Mouse (Mus musculus) hindbrain, embryonic 12.5 days (tissue): Measurements from ENCODE around the gene Capn2. TPM values are rescaled to one million over a fixed set of nuclear protein-coding genes. Genes with fewer than 3 reads are reported as not detected.
A peak's percentile ranks its signal among the peaks of the same experiment; 100 is the strongest.

Experiments used
- ATAC-seq: fragments of 200-750 bp; cut with Nextera tagmentation; 2 replicates; pipeline ENCODE4 v1.8.0; 2017; ENCODE audit warnings: moderate TSS enrichment; ENCODE audit not compliant: low FRiP score
- H3K27ac ChIP-seq: fragments of 300-500 bp; sonication (generic); 2 replicates; pipeline ENCODE4 v1.5.1; 2016; ENCODE audit warnings: mild to moderate bottlenecking
- H3K27me3 ChIP-seq: fragments of 300-500 bp; sonication (generic); 2 replicates; pipeline ENCODE4 v1.6.1; 2016; ENCODE audit warnings: mild to moderate bottlenecking
- H3K36me3 ChIP-seq: fragments of 300-500 bp; sonication (generic); 2 replicates; pipeline ENCODE4 v1.6.1; 2016; ENCODE audit warnings: mild to moderate bottlenecking
- H3K4me1 ChIP-seq: fragments of 300-500 bp; sonication (generic); 2 replicates; pipeline ENCODE4 v1.6.1; 2016
- H3K4me2 ChIP-seq: fragments of 300-500 bp; sonication (generic); replicated peaks from 2 replicates; pipeline ENCODE4 v1.6.1; 2016; ENCODE audit warnings: mild to moderate bottlenecking
- H3K4me3 ChIP-seq: fragments of 300-500 bp; sonication (generic); 2 replicates; pipeline ENCODE4 v1.5.1; 2016; ENCODE audit warnings: mild to moderate bottlenecking
- H3K9ac ChIP-seq: fragments of 300-500 bp; sonication (generic); 2 replicates; pipeline ENCODE4 v1.6.1; 2016; ENCODE audit warnings: mild to moderate bottlenecking, moderate library complexity
- H3K9me3 ChIP-seq: fragments of 300-500 bp; sonication (generic); replicated peaks from 2 replicates; pipeline ENCODE4 v1.6.1; 2016; ENCODE audit warnings: mild to moderate bottlenecking
- WGBS: fragments of 180-500 bp; shearing (Covaris S2); methylation state at CpG from one replicate; pipeline ENCODE4 v1.1.7; 2016; 5-methylcytosine and 5-hydroxymethylcytosine counted together
- polyA plus RNA-seq: library from polyadenylated mRNA; unstranded; fragments of >200 nt; fragmentation: Nextera tagmentation; extraction: Ambion mirVana; gene quantifications from 2 replicates; pipeline ENCODE4 v1.2.1, GENCODE M21; 2016

Gene Capn2
- polyA plus RNA-seq = 136 and 138 TPM in 2 replicates

DNA sequence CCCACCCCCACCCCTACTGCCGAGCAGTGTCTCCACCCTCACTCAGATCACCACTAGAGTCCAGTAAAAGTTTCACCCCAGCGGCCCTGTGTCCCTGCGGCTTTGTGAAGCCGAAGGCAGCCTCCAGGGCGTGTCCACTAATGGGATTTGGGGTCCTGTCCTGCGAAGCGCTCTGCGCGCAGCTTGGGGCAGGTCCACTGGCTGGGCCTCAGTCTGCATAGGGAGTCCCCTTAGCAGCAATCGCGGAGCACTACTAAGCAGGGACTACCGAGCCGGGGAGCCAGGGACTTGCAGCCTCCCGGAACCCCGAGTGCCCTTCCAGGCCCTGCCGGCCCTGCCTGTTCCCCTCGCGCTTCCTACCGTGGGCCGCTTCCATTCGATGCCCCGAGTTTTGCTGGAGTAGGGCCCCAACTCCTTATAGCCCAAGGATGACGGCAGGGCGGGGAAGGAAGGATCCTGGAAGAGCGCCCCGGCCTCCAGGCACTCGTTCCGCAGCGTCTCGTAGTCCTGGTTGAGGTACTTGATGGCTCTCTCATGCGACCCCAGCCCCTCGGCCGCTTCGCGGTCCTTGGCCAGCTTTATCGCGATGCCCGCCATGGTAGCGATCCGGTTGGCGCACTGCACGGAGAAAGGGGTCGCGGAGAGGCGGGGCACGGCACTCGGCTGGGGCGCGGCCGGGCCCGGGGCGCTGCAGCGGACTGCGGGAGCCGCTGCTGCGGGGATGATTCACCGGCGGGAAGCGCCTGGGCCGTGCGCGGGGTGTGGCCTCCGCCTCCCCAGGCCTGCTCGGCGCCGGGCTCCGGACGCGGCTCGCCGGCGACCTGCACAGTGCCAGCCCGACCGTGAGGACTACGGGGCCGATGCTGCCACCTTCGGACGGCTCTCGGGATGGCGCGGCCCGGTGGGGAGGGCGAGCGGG, at the start of gene Capn2:
Capn2 (minus strand) TSS at position 851 of the 919 bp plus-strand sequence.
- WGBS = under 1% methylated on average over 69 of the region's 84 CpGs
- peak within 1 kb of the TSS; percentile 87 for H3K27ac ChIP-seq

DNA sequence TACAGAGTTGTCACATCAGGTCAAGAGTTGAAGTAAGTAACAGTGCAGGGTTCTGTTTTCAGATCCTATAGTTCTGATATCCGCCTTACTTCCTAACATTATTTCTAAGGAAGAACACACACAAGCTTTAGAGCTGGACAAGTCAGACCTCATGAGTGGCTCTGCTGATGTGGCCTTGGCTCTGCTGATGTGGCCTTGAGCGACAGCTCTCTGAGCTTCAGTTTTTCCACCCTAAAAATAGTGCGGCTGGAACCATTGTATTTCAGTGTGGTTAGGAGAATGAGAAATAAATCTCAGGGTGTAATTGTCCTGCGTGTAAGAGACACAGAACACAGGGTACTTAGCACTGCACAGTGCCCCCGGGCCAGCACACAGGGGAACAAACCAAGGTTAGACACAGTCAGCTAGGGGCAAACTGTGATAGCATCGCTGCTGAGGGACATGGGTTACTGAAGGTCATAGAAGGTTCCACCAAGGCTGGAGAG, 48.0 kb upstream of the Capn2 start:
- H3K27me3 ChIP-seq = no peaks in the 10 kb centered on the region
- WGBS = 90% methylated on average over 6 of the region's 6 CpGs
- no peak for ATAC-seq

More for the DNA sequence above, at the start of gene Capn2:
- Histone ChIP-seq H3K27me3 (peaks cover 13% of the 10 kb centered on the region), H3K9ac (peak within 1 kb of the TSS; percentile 87), H3K4me1 (peaks cover 26% of the 10 kb centered on the region), H3K36me3 (peaks cover 3% of the 10 kb centered on the region), H3K4me3 (peak within 1 kb of the TSS; percentile 85), H3K4me2 (peak within 1 kb of the TSS; percentile 79), H3K9me3 (no peaks in the 10 kb centered on the region)
- peak; percentile 95 for ATAC-seq

DNA sequence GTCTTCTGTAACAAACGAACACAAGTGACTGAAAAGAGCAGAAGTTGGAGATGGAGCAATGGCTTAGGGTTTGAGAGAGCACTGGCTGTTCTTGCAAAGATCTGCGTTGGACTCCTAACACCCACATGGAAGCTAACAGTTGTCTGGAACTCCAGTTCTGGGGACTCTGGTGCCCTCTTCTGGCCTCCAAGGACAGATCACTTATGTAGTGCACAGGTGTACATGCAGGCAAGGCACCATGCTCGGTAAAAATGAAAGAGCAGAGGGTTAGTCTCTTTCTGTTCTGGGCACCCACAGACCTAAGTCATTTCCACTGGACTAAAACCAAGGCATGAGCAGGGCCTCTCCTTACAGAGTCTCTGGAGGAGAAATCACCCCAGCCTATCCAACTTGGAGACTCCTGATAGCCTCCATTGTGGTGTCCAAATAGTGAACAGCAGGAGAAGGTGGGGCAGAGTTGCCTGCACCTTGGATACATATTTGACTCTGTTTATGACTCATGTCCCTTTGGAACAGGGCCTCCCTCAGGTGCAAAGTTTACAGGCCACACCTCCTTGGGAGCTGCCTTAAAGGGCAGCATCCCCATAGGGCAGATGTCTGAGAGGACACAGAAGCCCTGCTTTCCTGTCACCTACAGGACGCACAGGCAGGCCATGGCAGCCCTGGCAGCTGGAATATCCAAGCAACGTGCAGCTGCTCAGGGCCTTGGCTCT, 47.2 kb upstream of the Capn2 start, which contains the start of gene Capn8:
Capn8 (plus strand) TSS at position 600 of the 713 bp plus-strand sequence.
- H3K9me3 ChIP-seq = no peaks in the 10 kb centered on the region
- WGBS = 80% methylated on average over 5 of the region's 5 CpGs
- peaks cover 14% of the 10 kb centered on the region for H3K4me1 ChIP-seq
- ATAC-seq = no peak
- H3K4me3 ChIP-seq = no peak within 1 kb of the TSS
- H3K27ac ChIP-seq = no peak within 1 kb of the TSS
- no peak within 1 kb of the TSS for H3K9ac ChIP-seq
- H3K36me3 ChIP-seq = no peaks in the 10 kb centered on the region
- no peak within 1 kb of the TSS for H3K4me2 ChIP-seq
- H3K27me3 ChIP-seq = no peaks in the 10 kb centered on the region

More for the DNA sequence above, 48.0 kb upstream of the Capn2 start:
- Histone ChIP-seq H3K4me2 (no peak overlapping the region), H3K27ac (no peak overlapping the region), H3K4me1 (peaks cover 13% of the 10 kb centered on the region), H3K36me3 (no peaks in the 10 kb centered on the region), H3K9me3 (no peaks in the 10 kb centered on the region), H3K9ac (no peak overlapping the region), H3K4me3 (no peak overlapping the region)

DNA sequence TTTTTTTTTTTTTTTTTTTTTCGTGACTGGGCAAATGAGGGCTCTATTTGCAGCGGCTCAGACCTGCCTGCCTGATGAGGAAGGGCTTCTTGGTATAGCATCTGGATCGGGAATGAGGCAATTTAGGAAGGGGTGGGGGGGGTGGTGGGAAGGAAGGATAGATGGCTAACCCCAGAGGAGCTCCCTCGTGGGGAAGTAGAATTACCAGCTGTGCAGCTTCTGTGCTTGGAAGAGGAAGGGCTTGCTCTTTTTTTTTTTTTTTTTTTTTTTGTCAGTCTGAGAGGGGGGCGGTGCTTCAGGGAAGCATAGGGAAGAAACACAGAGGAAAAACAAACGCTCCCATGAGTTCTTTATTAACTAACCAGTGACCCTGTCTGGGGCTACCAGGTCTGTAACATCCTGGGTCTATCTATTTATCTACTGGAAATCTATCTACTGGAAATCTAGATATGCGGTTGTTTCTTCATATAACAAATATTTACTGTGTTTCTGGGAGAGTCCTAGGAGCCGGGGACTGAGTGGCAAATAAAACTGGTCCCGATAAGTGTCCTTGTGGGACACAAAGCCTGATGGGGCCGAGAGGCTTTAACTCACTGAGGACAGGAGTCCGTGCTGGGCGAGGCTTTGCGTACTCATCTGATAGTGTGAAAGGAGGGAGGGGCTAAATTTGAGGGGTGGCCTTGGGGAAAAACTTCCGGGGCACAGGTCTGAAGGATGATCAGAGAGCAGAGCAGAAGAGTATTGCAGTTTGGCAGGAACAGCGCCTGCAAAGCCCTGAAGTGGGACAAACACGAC, 45.4 kb upstream of the Capn2 start:
- 45% methylated on average over 16 of the region's 16 CpGs for WGBS
- no peaks in the 10 kb centered on the region for H3K9me3 ChIP-seq
- no peak overlapping the region for H3K27ac ChIP-seq
- H3K9ac ChIP-seq = no peak overlapping the region
- no peaks in the 10 kb centered on the region for H3K27me3 ChIP-seq
- ATAC-seq = no peak
- H3K36me3 ChIP-seq = no peaks in the 10 kb centered on the region
- H3K4me3 ChIP-seq = no peak overlapping the region
- H3K4me1 ChIP-seq = peaks cover 14% of the 10 kb centered on the region
- no peak overlapping the region for H3K4me2 ChIP-seq

DNA sequence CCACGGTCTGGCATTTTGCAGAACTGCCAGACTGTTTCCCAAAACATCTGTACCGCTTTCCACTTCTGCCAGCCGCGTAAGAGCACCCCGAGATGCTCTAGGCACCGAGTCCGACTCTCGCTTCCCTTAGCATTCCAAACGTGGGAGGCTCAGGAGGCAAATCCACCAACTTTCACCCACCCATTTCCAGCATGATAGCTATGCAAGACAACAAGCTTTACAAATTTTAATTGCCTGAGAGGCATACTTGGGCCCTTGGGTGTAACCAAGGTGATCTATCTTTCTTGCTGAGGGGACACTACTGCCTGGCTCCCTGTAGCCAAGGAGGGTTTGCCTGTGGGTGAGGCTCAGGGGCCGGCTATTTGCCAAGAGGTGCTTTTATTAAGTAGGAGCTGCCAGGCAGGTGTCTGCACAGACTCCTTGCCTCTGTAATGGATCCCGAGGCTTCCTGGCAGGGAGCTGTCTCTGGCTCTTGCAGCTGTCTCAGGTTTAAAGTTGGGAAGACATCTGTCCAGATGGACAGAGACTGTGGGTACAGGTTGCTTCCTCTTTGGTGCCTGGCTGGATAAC, 44.6 kb upstream of the Capn2 start:
- H3K4me2 ChIP-seq = no peak overlapping the region
- H3K4me3 ChIP-seq = no peak overlapping the region
- ATAC-seq = no peak
- H3K4me1 ChIP-seq = peaks cover 14% of the 10 kb centered on the region
- no peaks in the 10 kb centered on the region for H3K36me3 ChIP-seq
- 0 out of 2 replicates have a peak overlapping the region, but pooled peaks have one; percentile 18 for H3K27ac ChIP-seq
- H3K27me3 ChIP-seq = no peaks in the 10 kb centered on the region
- 77% methylated on average over 11 of the region's 11 CpGs for WGBS
- H3K9ac ChIP-seq = no peak overlapping the region
- H3K9me3 ChIP-seq = no peaks in the 10 kb centered on the region

DNA sequence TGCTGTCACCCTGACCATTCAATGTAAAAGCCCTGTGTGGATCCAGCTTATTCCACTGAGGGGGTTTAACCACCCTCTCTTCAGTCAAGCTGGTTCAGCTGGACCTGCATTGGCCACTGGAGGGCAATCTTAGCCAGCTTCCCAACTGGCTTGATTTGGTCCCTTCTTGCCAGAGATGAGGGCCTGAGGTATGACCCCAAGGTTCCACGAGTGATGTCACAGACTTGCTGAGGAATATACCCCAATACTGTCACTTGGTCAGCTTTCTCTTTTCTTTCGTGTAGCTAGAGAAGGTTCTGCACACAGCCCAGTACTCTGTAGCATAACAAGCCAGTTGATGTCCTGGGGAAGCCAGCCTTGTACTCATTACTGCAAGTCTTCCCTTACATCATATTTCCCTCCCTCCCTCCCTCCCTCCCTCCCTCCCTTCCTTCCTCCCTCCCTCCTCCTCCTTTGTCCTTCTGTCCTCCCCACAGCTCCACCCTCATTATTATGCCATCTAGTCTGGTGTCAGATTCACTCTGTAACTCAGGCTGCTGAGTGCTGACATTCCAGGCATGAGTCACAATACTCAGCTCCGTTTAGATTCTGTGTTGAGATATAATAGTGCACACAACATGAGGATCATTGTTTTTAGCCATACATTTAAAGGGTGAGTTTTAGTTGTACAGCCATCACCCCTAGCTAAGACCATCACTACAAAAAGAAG, 43.1 kb upstream of the Capn2 start:
- Histone ChIP-seq H3K4me2 (no peak overlapping the region), H3K9me3 (no peaks in the 10 kb centered on the region), H3K9ac (no peak overlapping the region), H3K36me3 (no peaks in the 10 kb centered on the region), H3K4me1 (peaks cover 14% of the 10 kb centered on the region), H3K27me3 (no peaks in the 10 kb centered on the region), H3K4me3 (no peak overlapping the region), H3K27ac (no peak overlapping the region)
- peak; percentile 75 for ATAC-seq
- 31% methylated on average over 3 of the region's 3 CpGs for WGBS

DNA sequence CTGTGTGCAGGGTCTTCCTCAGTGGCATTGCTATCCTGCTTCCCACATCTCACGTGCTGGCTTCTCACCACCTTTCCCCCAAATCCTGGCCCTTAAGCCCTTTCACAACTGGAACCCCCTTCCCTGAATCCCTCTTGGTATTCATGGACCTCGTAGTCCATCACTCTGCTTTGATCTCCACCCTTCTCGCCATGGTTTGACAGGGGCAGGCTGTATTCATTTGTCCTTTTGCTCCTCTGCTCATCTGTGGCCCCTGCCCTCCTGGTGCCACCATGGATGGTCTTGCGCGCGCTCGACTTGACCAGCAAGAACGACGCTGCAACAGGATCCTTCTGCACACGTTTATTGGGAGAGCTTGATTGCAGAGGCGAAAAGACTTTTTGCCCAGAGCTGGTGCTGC, 42.1 kb upstream of the Capn2 start:
- H3K27me3 ChIP-seq = no peaks in the 10 kb centered on the region
- H3K27ac ChIP-seq = no peak overlapping the region
- no peaks in the 10 kb centered on the region for H3K9me3 ChIP-seq
- ATAC-seq = no peak
- 88% methylated on average over 11 of the region's 11 CpGs for WGBS
- H3K4me3 ChIP-seq = no peak overlapping the region
- H3K4me1 ChIP-seq = peaks cover 14% of the 10 kb centered on the region
- no peaks in the 10 kb centered on the region for H3K36me3 ChIP-seq
- no peak overlapping the region for H3K9ac ChIP-seq
- no peak overlapping the region for H3K4me2 ChIP-seq

DNA sequence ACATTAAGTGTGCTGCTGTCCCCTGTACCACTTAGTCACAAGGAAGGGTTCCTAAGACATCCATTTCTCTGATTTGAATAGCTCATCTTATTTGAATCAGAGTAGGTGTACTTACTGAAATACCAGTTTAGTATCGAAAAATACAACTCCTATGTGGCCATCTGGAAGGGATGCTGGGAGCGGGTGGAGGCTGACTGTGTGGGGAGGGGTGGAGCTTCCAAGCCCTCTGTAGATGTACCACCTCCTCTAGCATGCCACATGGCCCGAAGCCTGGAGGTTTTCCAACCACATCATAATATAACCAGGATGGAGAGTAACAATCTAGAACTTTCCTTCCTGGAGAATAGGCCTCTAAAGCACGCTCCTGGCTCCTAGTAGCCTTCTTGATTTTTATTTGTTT, 40.9 kb upstream of the Capn2 start:
- no peak overlapping the region for H3K4me2 ChIP-seq
- H3K4me3 ChIP-seq = no peak overlapping the region
- 81% methylated on average over 4 of the region's 4 CpGs for WGBS
- H3K9ac ChIP-seq = no peak overlapping the region
- H3K27ac ChIP-seq = no peak overlapping the region
- ATAC-seq = no peak
- H3K27me3 ChIP-seq = no peaks in the 10 kb centered on the region
- H3K4me1 ChIP-seq = peaks cover 14% of the 10 kb centered on the region
- H3K36me3 ChIP-seq = no peaks in the 10 kb centered on the region
- H3K9me3 ChIP-seq = no peaks in the 10 kb centered on the region

DNA sequence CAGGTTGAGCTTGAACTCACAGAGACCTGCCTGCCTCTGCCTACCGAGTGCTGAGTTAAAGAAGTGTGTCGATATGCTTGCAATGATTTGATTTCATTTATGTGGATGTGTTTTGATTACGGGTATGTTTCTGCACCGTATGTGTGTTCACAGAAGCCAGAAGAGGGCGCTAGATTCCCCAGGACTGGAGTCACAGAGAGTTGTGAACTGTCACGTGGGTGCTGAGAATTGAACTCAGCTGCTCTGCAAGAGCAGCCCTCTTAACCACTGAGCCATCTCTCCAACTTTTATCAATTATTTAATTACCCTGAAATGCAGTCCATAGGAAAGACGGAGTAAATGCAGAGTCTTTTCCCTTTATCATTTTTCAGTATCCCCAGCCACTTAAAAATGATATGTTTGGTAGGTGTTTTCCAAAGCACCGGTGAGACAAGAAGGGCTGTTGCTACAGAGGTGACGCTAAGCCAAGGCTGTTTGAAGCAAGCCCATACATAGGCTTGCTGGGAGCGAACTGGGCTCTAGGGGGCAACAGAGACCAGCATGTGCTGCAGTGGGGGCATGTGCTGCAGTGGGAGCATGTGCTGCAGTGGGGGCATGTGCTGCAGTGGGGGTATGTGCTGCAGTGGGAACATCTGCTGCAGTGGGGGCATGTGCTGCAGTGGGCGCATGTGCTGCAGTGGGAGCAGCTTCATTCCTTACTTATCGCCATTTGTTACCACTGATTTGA, 36.4 kb upstream of the Capn2 start:
- no peaks in the 10 kb centered on the region for H3K36me3 ChIP-seq
- peak; percentile 54; the same call in 1 of the 2 replicates for ATAC-seq
- WGBS = 61% methylated on average over 12 of the region's 12 CpGs
- H3K9ac ChIP-seq = no peak overlapping the region
- H3K4me3 ChIP-seq = no peak overlapping the region
- H3K9me3 ChIP-seq = no peaks in the 10 kb centered on the region
- no peak overlapping the region for H3K27ac ChIP-seq
- no peak overlapping the region for H3K4me2 ChIP-seq
- H3K27me3 ChIP-seq = no peaks in the 10 kb centered on the region
- H3K4me1 ChIP-seq = no peaks in the 10 kb centered on the region; the same call in 1 of the 2 replicates

DNA sequence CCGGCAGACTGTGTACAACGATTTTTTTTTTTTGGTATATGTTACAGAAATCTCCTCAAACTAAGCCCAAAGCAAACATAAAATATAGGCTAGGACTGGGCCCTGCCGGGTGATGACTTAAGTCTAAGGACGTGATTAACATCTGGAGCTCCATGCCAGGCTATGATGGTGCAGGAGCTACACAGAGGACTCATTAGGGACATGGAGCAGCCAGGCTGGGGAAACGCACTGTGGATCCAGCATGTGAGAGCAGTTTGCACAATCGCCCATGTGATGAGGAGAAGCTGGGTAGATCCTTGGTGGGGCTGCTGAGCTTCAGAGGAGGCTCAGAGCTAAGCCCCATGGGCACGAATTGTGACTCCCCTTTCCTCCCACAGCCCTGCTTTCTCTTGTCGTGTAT, 33.4 kb upstream of the Capn2 start:
- Histone ChIP-seq H3K4me2 (no peak overlapping the region), H3K4me1 (no peaks in the 10 kb centered on the region; the same call in 1 of the 2 replicates), H3K4me3 (no peak overlapping the region), H3K27me3 (no peaks in the 10 kb centered on the region), H3K27ac (no peak overlapping the region), H3K9me3 (no peaks in the 10 kb centered on the region), H3K9ac (no peak overlapping the region), H3K36me3 (no peaks in the 10 kb centered on the region)
- ATAC-seq = no peak
- 84% methylated on average over 8 of the region's 8 CpGs for WGBS
